Mouse (Mus musculus) midbrain, postnatal 0 days (tissue): Measurements from ENCODE around the gene Neu1. TPM values are rescaled to one million over a fixed set of nuclear protein-coding genes. Genes with fewer than 3 reads are reported as not detected.
A peak's percentile ranks its signal among the peaks of the same experiment; 100 is the strongest.

ENCODE experiments used
- ATAC-seq: fragments of 200-750 bp; cut with Nextera tagmentation; 2 replicates; pipeline ENCODE4 v1.8.0; 2017; ENCODE audit warnings: moderate number of reproducible peaks, mild to moderate bottlenecking, moderate TSS enrichment, moderate library complexity; ENCODE audit not compliant: low FRiP score
- DNase-seq: peaks from one replicate; pipeline ENCODE4 v3.0.0-alpha.2; 2015; ENCODE audit warnings: low spot score
- H3K27ac ChIP-seq: fragments of 300-500 bp; sonication (generic); 2 replicates; pipeline ENCODE4 v1.5.1; 2014; ENCODE audit warnings: low read depth, mild to moderate bottlenecking, low read length, mixed read lengths
- H3K27me3 ChIP-seq: fragments of 300-500 bp; sonication (generic); 2 replicates; pipeline ENCODE4 v1.6.1; 2014; ENCODE audit warnings: low read length, control low read depth, mixed read lengths; ENCODE audit not compliant: insufficient read depth
- H3K36me3 ChIP-seq: fragments of 300-500 bp; sonication (generic); 2 replicates; pipeline ENCODE4 v1.6.1; 2014; ENCODE audit warnings: low read length, control low read depth, mixed read lengths; ENCODE audit not compliant: insufficient read depth
- H3K4me1 ChIP-seq: fragments of 300-500 bp; sonication (generic); 2 replicates; pipeline ENCODE4 v1.6.1; 2014; ENCODE audit warnings: mild to moderate bottlenecking, control low read depth, antibody characterized with exemption, low read length, mixed read lengths; ENCODE audit not compliant: insufficient read depth
- H3K4me2 ChIP-seq: fragments of 300-500 bp; sonication (generic); 2 replicates; pipeline ENCODE4 v1.6.1; 2014; ENCODE audit warnings: low read depth, mild to moderate bottlenecking, low read length, mixed read lengths; ENCODE audit not compliant: poor library complexity, severe bottlenecking
- H3K4me3 ChIP-seq: fragments of 300-500 bp; sonication (generic); 2 replicates; pipeline ENCODE4 v1.5.1; 2014; ENCODE audit warnings: low read depth, mild to moderate bottlenecking, low read length, moderate library complexity
- H3K9ac ChIP-seq: fragments of 300-500 bp; sonication (generic); replicated peaks from 2 replicates; pipeline ENCODE4 v1.6.1; 2014; ENCODE audit warnings: mild to moderate bottlenecking, low read length, moderate library complexity, mixed read lengths; ENCODE audit not compliant: poor library complexity, severe bottlenecking
- H3K9me3 ChIP-seq: fragments of 300-500 bp; sonication (generic); 2 replicates; pipeline ENCODE4 v1.6.1; 2016; ENCODE audit warnings: low read length, control low read depth
- CTCF ChIP-seq: IDR thresholded peaks from 2 replicates; pipeline ENCODE4 v1.5.1; 2016; ENCODE audit warnings: antibody characterized with exemption, mild to moderate bottlenecking
- WGBS: fragments of 180-500 bp; shearing (Covaris S2); extraction: QIAGEN DNeasy Blood & Tissue Kit; methylation state at CpG from one replicate; pipeline ENCODE4 v1.1.7; 2014; 5-methylcytosine and 5-hydroxymethylcytosine counted together
- polyA plus RNA-seq: library from polyadenylated mRNA; unstranded; fragments of >200 nt; fragmentation: Nextera tagmentation; extraction: Ambion mirVana; gene quantifications from 2 replicates; pipeline ENCODE4 v1.2.1, GENCODE M21; 2015
- total RNA-seq: library from RNA; depleted of rRNA; stranded (reverse); fragments of >200 nt; gene quantifications from 2 replicates; pipeline ENCODE4 v1.2.3, GENCODE M21; 2014

The Neu1 gene
- total and polyA plus RNA-seq, 2 experiments from 2014 or later, result 42.7 to 96.3 TPM

DNA sequence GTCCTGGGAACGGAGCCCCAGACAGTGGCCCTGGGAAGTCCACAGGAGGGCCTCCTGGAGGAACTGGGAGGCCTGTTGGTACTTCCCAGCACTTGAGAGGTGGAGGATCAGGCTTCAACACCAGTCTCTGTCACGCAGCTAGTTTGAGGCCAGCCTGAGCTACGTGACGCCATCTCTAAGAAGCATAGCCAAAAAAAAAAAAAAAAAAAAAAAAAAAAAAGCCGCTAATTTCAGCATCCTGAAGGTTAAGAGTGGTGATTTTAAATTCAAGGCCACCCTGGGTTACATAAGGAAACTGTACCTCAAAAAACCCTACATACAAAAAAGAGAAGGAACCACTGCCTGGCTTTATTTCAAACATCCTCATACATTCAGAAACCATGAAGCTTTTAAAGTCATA, 6.8 kb upstream of the Neu1 start:
- no peak for TF ChIP-seq CTCF

DNA sequence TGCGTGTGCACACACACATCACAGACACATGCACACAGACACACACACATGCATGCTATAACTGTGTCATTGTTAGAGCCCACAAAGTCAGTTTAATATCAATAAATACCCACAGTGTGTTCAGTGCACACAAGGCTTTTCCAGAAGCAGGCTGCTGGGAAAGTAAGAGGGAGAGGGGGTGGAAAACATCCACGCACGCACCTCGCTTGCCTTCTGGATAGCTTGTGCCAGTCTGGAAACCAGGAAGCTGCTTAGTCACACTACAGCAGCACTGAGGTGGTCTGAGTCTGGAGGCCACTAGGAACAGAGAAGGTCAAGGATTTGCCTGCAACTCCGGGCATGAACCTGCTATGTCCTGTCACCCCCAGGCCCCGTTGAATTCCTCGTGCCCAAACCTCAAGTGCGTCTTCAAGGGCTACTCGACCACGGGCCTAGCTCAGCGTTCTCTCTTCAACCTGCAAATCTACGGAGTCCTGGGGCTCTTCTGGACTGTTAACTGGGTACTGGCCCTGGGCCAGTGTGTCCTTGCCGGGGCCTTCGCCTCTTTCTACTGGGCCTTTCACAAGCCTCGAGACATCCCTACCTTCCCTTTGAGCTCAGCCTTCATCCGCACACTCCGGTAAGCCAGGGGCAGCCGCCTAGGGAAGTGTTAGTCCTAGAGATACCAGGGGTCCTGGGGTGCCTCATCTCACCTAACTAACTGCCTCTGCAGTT, 3.6 kb upstream of the Neu1 start:
- Histone ChIP-seq H3K4me3 (no peak overlapping the region), H3K27me3 (no peaks in the 10 kb centered on the region), H3K9ac (no peak overlapping the region), H3K27ac (no peak overlapping the region), H3K9me3 (no peaks in the 10 kb centered on the region), H3K4me2 (no peak overlapping the region), H3K4me1 (0 out of 2 replicates have a peak, but pooled peaks cover 2% of the 10 kb centered on the region), H3K36me3 (no peaks in the 10 kb centered on the region)
- WGBS, result 86% methylated on average over 18 of the region's 18 CpGs
- no peak for DNase-seq
- ATAC-seq, result no peak
- TF ChIP-seq CTCF, result no peak

More for the DNA sequence above, 6.8 kb upstream of the Neu1 start:
- Histone ChIP-seq H3K9ac (no peak overlapping the region), H3K27me3 (no peaks in the 10 kb centered on the region), H3K9me3 (no peaks in the 10 kb centered on the region), H3K4me1 (no peaks in the 10 kb centered on the region), H3K36me3 (no peaks in the 10 kb centered on the region), H3K27ac (no peak overlapping the region), H3K4me2 (no peak overlapping the region), H3K4me3 (no peak overlapping the region)
- ATAC-seq (no peak), DNase-seq (no peak)
- 66% methylated on average over 5 of the region's 5 CpGs for WGBS

DNA sequence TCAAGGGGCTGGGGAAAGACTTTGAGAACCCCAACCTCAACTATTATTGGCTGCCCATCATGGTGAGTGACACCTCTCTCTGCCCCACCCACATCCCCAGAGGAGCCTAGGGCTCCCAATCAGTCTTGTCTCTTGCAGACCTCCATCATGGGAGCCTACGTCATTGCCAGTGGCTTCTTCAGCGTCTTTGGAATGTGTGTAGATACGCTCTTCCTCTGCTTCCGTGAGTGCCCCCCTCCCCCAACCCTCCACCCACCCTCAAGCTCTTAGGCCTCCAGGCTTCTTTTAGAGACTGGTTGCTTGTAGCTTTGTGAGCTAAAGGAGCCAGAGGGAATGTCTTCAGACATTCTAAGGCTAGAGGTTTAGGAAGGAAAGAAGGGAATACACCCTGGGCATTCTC, 2.2 kb upstream of the Neu1 start:
- DNase-seq, result no peak
- no peaks in the 10 kb centered on the region for H3K9me3 ChIP-seq
- no peaks in the 10 kb centered on the region for H3K27me3 ChIP-seq
- no peak overlapping the region for H3K27ac ChIP-seq
- H3K36me3 ChIP-seq, result peaks cover 3% of the 10 kb centered on the region; the same call in 1 of the 2 replicates
- no peak for ATAC-seq
- H3K4me1 ChIP-seq, result 0 out of 2 replicates have a peak, but pooled peaks cover 3% of the 10 kb centered on the region
- H3K4me3 ChIP-seq, result no peak overlapping the region
- no peak overlapping the region for H3K9ac ChIP-seq
- WGBS, result 67% methylated on average over 4 of the region's 4 CpGs
- no peak overlapping the region for H3K4me2 ChIP-seq
- TF ChIP-seq CTCF, result no peak

DNA sequence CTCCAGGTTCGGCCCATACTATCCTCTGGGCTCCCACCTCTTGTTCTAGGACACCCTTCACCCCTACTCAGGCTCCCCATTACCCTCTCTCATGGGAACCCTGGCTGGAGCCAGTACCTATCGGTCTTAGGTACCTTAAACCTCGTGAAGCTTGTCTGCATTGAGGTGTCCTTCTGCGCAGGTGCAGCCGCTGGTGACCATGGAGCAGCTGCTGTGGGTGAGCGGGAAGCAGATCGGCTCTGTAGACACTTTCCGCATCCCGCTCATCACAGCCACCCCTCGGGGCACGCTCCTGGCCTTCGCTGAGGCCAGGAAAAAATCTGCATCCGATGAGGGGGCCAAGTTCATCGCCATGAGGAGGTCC, 664 bp downstream of the Neu1 start:
- Histone ChIP-seq H3K9me3 (no peaks in the 10 kb centered on the region), H3K36me3 (peaks cover 16% of the 10 kb centered on the region), H3K4me2 (peak overlapping the region; percentile 94), H3K27ac (peak overlapping the region; percentile 69), H3K4me1 (0 out of 2 replicates have a peak, but pooled peaks cover 3% of the 10 kb centered on the region), H3K27me3 (no peaks in the 10 kb centered on the region), H3K9ac (peak overlapping the region; percentile 81), H3K4me3 (peak overlapping the region; percentile 66)
- TF ChIP-seq CTCF, result no peak
- ATAC-seq, result peak; percentile 28
- WGBS, result 10% methylated on average over 14 of the region's 14 CpGs
- peak; percentile 50 for DNase-seq

DNA sequence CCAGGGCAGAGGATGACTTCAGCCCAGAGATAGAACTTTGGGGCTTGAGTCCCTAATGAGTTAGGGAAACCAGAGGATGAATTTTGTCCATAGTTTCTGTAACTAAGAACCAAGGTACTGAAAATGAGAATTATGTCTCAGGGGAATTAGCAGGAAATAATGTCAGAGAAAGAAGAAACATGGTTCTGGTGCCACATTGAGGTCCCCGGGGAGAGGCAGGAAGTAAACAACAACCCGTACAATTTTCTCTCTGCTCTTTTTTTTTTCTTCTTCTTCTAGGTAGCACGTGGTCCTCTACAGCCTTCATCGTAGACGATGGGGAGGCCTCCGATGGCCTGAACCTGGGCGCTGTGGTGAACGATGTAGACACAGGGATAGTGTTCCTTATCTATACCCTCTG, 1.2 kb downstream of the Neu1 start:
- H3K27ac ChIP-seq, result no peak overlapping the region

DNA sequence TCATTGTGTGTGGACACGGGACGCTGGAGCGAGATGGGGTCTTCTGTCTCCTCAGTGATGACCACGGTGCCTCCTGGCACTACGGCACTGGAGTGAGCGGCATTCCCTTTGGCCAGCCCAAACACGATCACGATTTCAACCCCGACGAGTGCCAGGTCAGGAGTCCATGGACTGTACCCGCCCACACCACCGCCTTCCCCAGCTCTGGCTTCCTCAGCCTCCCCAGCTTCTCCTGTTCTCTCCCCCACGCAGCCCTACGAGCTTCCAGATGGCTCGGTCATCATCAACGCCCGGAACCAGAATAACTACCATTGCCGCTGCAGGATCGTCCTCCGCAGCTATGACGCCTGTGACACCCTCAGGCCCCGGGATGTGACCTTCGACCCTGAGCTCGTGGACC, 3.0 kb downstream of the Neu1 start:
- Histone ChIP-seq H3K9ac (no peak overlapping the region), H3K9me3 (no peaks in the 10 kb centered on the region), H3K4me3 (no peak overlapping the region), H3K27ac (no peak overlapping the region), H3K4me1 (0 out of 2 replicates have a peak, but pooled peaks cover 3% of the 10 kb centered on the region), H3K4me2 (no peak overlapping the region), H3K27me3 (no peaks in the 10 kb centered on the region), H3K36me3 (peaks cover 20% of the 10 kb centered on the region)
- 68% methylated on average over 24 of the region's 24 CpGs for WGBS
- TF ChIP-seq CTCF, result no peak
- DNase-seq, result no peak
- ATAC-seq, result no peak

More for the DNA sequence above, 1.2 kb downstream of the Neu1 start:
- ATAC-seq, result no peak
- H3K9ac ChIP-seq, result peak overlapping the region; percentile 81
- 89% methylated on average over 8 of the region's 8 CpGs for WGBS
- no peaks in the 10 kb centered on the region for H3K9me3 ChIP-seq
- H3K27me3 ChIP-seq, result no peaks in the 10 kb centered on the region
- peak overlapping the region; percentile 66 for H3K4me3 ChIP-seq
- H3K4me1 ChIP-seq, result 0 out of 2 replicates have a peak, but pooled peaks cover 3% of the 10 kb centered on the region
- peak overlapping the region; percentile 94 for H3K4me2 ChIP-seq
- no peak for TF ChIP-seq CTCF
- peaks cover 16% of the 10 kb centered on the region for H3K36me3 ChIP-seq
- DNase-seq, result no peak
